Mouse (Mus musculus): Measurements from ENCODE around the gene Gpr84.

The Gpr84 gene

DNA sequence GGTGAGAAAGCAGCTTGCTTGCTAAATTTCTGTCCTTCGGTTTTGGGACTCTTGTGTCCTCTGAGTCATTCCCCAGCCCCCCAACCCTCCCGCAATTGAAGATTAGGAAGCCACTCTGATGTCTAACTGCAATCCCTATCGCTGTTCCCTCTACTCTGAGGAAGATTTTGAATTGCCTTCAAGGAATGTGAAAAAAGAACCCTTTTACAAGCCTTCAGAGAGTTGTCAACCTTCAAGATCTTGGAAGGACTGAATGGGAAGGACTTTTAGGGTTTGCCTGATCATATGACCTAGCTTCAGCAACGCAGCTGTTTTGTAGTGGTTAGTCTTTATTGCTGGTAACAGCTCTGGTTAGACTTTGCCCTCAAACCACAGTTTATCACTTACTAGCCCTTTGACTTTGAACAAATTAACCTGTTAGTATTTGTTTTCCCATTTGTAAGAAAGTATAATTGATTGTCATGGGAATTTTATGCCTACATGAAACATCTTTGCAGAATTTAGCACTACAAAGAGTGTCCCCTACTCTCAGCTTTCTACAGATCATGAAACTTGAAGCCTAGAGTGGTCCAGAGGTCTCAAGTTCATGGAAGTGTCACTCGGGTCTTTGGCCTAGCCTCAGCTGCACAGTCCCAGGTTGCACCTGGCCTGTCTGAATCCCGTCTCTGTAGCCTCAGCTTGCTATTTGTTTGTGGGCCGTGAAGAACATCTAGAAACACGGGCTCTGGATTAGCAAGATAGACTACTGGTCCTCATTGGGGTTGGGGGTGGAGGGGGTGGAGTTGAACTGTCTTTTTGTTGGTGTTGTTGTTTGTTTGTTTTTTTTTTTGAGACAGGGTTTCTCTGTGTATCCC, 4.4 kb downstream of the Gpr84 start:
- DNase-seq (ENCODE audit: low read depth, low spot score) = no peak

DNA sequence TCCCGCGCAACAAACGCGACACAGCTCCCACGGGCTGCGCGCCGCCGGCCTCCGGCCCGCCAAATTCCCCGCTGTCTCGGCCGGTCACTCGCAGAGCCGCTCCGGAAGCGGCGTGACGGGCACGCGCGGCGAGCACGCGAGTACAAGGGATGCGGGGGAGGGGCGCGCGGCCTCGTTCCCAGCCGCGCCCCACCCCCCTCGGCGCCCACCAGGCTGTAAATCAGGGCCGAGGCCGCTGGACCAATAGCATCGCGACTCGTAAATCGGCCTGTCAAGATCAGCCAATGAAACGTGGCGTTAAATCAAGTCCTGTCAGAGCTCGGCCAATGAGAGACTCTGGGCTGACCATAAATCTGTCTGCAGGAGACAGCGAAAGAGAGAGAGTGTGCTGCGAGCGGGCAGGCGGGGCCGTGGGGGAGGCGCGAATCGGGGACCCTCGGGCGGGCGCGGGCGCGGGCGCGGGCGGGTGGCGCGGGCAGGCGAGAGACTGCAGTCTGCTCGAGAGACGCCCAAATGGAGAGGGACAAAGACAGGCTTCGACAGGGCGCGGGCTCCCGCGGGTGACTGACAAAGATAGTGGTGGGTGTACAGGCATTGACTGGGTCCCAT, 5.2 kb downstream of the Gpr84 start:
- DNase-seq (ENCODE audit: low read depth, low spot score) = no peak

DNA sequence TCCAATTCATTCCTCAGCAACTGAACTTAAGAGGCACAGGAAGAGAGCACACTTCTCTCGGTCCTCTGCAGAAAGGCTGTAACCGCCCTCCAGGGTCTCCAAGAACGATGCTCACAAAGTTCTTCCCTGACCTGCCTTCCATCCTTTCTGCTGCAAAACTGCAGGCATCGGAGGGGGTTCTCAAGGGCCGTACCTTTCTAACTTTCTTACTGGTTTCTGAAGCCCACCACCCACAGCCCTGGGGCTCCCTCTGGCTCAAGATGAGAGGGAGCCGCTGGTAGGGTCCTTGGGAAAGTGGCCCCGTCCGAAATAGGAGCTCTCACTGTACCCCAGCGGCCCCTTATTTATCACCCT, 5.8 kb downstream of the Gpr84 start:
- DNase-seq (ENCODE audit: low read depth, low spot score) = no peak

DNA sequence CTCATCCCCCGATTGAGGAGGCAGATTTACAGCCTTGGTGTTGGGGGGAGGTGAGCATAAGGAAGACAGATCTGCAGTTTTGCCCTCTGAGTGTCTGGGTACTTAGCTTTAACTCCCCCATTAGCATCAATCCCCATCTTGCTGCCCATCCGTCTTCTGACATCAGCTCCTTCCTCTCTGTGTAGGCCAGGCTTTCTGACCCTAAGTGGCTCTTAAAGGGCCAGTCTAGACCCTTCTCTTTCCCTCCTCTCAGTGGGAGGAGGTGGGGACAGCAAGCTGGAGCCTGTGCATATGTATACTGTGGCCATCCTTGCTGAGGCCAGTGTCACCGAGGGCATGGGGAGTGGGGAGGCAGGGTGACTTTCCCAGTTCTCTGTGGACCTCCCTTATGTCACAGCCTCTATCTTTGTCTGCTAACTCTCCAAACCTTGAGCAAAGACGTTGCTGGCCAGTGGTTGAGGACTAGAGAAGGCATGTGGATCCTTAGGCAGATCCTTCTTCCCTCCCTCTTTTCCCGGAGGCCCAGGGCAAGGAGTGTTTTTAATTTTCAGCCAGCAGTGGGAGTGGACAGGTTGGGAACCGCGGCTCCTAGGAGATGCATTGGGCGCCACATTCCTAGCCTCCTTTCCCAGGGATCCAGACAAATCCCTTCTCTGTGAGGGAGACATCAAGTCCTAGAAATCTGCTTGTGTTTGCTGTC, 6.3 kb downstream of the Gpr84 start:
- no peak for DNase-seq (ENCODE audit: low read depth, low spot score)

DNA sequence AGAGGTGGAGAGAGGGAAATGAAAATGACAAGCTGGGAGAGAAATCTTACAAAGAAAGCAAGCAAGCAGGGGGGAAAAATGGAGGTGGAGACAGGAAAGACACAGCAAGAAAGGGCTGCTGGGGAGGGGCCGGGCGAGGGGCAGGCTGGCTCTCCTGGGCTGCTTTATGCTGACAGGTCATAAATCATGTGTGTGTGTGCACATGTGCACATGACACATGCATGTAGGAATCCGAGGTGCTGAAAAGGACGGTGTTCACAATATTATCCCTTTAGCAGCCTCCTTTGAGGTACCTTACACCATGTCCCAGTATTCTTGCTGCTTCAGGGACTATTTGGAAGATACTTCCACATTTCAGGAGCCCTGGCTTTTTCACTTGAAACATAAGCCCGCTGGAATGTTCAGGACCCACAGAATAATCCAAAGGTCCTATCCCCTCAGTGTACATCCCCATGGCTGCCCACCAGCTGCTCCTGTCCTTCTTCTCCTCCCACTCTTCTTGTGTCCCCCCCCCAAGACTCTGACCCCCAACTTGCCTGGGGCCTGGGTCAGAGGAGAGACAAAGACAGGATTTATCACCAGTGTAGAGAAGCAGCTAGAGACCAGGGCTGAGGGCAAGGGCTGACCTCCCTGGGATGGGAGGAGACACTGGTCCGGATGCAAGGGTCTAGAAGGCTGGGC, 7.9 kb downstream of the Gpr84 start:
- no peak for DNase-seq (ENCODE audit: low read depth, low spot score)

DNA sequence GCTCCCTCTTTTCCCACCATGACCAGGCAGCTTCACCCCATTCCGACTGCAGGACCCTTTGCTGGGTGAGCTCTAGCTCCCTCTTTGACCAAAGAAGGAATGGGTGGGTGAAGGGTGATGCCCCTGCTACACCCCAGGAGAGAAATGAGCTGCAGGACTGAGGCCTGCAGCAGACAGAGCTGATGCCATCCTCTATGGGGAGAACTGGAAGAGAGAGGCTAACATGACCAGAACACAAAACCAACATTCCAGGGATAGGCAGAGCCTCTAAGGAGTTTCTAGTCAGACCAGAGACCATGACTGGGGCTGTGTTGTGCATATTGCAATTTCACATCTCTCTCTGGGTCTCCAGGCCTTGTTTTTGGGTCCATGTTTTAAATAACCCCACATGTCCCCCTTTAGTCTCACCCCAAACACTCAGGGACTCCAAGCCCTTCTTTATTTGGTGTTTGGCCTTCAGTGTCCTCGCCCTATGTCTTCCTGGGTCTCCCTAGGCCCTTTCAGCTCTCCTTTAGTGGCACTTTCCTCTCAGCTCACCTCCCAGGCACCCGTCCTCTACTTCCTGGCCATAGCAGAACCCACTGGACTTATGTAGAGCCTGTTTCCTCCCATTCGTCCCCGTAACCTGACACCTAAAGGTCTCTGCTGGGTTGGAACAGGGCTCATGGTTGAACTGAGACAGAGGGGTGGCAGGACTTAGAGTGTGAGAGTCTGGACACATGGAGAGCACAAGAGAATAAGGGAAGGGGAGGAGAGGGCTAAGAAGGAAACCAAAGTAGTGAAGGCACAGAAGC, 8.7 kb downstream of the Gpr84 start:
- DNase-seq (ENCODE audit: low read depth, low spot score) = no peak

DNA sequence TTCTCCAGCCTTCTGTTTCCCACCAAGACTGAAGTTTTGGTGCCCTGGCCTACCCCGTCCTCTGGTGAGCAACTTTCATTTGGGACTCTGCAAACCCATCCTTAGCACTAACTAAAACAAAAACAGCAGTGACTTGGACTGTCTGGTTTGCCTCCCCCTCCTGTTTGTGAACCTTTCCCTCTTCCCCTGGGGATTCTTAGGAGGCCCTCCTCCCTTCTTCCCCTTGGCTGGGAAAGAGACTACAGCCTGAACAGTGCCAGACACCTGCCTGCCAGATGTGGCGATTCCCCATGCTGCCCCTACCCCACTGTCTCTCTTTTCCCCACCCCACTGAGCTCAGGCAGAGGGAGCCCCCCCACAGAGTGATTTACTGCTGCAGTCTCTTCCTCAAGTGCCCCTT, 9.4 kb downstream of the Gpr84 start:
- no peak for DNase-seq (ENCODE audit: low read depth, low spot score)

DNA sequence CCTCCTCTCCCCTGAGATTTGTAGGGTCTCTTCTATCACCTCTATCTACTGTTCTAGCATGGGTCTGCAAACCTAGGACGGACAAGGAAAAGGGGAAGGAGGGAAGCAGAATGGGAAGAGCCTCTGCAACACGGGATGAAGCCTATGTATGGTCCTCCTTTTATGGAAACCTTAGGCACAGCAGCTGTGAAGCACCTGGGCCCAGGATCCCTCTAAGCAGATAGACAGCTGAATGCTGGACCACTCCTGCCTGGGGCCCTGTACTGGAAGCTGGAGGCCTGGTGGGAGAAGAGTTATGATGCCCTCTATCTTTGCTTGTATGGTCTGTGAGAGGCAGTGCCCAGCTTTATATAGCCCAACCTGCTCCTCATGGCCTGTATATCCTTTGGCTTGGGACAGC, 9.9 kb downstream of the Gpr84 start:
- DNase-seq (ENCODE audit: low read depth, low spot score) = no peak

DNA sequence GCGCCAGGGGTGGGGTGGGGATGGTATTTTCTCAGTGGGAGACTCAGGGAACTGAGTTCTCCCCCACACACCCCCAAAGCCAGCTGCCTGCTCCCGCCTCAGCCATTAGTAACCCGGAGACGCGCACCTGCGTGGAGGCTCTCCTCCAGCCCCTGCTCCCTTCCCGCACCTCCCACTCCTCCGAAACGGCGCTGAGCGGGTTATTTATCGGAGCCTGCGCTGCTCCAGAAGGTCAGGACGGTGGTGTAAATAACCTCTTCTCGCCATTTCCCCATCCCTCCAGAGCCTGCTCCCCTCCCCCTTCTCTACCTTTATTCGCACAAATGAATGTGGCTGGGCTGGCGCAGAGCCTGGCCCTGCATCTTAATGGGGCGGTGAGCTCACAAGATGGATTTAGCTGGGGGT, 10.3 kb downstream of the Gpr84 start:
- DNase-seq (ENCODE audit: low read depth, low spot score) = no peak

DNA sequence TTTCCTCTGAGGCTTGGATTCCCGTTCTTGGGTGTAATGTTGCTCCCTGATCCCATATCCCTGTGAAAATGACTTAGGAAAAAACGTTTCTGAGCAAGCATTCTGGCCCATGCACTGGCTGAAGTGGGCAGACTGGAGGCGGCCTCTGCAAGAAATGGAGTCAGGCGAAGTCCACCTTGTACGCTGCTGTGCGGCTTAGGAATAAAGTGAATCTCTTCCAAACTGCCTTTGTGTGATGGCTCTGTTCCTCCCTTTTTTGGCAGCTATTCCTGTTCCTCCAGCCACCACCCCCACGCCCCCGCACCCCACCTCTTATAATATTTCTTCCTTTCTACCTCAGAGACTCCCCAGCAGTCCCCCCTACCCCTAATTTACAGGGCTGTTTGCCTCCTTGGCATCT, 10.8 kb downstream of the Gpr84 start:
- DNase-seq (ENCODE audit: low read depth, low spot score) = no peak

DNA sequence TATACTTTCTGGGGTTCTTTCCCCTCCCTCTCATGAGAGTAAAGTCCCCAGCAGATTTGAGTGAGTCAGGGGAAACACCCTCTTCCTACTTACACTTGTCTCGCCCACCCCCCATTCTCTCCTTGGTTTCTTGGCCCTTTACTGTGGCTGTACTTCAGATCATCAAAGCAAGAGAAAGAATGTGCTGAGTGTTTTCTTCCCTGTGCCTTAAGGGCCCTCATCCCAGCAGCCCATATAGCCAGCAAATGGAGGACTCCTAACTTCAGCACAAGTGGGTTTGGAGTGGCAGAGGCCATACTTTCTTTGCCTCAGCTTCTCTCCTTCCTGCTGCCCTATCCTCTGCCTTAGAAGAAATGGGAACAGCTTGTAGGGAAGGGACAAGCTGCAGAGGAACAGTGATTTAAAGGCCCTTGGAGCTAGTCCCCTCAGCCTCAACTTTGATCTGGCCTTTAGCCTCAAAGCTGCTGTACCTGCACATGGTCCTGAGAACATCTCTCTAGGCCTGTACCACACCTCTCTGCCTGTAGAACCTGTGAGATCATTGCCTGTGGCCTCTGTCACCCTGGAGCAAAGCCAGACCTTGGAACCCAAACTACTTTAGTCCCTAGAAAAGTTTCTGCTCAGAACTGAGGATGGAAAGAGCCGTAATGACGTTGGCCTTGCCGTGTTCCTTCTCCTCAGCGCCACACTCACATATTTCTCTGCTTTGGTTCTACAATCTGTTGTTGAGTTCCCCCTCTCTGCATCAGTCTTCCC, 11.4 kb downstream of the Gpr84 start:
- no peak for DNase-seq (ENCODE audit: low read depth, low spot score)

DNA sequence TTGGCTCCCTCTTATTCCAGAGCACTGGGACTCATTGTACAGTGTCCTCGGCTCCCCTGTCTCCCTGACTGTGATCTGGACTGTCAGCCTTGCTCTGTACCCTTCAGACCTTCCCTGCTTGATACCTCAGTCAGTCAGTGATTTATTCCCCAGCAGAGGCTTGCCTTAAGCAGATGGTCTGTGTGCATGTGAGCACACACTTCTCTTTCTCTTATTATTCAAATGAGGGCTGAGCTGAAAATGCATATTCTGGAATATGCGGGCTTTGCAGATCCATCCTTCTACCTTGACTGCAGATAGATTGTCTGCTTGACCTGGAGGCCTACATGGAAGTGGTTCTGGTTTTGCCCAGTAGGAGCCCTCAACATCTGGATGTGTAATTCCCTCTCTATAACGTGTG, 12.4 kb downstream of the Gpr84 start:
- no peak for DNase-seq (ENCODE audit: low read depth, low spot score)

DNA sequence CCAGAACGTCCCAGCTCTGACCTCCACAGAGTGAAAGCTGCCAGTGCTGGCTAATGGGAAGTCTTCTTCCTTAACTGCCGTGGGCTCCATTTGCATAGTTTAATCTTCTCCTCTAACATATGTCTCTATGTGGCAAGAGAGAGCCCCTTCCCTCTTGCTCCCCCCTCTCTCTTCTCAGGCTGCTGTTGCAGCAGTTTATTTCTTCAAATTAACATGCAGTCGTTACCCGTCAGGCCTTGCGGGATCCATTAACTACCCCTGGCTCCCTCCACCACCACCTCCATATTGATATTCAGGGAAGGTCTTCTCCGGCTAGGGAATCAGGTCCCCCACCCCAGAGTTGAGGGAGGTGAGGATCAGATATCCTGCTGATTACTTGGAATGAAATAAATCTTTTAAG, 13.1 kb downstream of the Gpr84 start:
- no peak for DNase-seq (ENCODE audit: low read depth, low spot score)

DNA sequence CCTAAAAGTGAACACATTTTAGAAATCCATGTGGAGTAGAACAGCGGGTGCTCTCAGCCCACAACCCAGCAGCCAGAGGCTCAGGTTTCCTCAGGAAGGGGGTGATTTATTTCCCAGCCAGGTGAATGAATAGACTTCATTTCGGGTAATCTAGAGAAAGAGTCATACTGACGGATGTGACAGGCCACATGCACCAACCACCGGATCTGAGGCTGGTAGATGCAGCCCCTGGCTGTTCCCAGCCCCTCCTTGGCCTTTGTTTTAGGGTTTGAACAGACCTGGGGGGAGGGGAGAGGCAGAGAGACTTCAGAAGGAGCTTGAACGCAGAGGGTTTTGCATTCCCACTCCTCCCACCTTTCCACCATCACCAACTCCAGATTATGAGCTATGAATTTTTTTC, 14.6 kb downstream of the Gpr84 start:
- DNase-seq (ENCODE audit: low read depth, low spot score) = no peak

DNA sequence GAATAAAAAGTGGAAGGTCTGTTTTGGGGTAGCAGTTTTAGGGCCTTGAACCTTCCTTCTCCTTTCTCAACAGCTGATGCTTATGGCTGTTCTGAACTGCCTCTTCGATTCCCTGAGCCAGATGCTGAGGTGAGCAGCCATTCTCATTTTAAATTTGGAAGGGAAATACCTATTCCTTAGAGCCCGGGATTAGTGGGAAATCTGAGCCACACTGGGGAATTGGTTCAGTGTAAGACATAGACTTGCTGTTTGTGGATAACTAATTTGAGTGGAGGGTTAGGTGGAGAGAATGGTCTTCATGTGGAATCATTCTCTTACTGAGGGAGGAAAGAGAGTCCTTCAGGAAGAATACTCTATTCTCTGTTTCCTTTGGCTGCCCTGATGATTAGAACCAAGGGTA, 15.8 kb downstream of the Gpr84 start:
- no peak for DNase-seq (ENCODE audit: low read depth, low spot score)

DNA sequence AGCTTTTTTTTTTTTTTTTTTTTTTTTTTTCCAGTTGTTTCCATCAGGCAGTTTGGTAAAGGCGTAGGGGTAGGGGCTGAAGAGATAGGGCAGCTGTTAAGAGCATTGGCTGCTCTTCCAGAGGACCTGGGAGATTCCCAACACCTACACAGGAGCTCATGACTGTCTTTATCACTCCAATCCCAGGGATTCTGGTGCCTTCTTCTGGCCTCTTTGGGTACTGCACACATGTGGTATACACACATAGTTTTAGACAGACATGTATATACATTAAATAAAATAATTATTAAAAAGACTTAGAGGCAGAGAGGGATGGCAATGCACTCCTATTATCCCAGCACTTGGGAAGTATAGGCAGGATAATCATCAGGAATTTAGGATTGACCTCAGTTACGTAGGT, 17.0 kb downstream of the Gpr84 start:
- DNase-seq (ENCODE audit: low read depth, low spot score) = no peak

DNA sequence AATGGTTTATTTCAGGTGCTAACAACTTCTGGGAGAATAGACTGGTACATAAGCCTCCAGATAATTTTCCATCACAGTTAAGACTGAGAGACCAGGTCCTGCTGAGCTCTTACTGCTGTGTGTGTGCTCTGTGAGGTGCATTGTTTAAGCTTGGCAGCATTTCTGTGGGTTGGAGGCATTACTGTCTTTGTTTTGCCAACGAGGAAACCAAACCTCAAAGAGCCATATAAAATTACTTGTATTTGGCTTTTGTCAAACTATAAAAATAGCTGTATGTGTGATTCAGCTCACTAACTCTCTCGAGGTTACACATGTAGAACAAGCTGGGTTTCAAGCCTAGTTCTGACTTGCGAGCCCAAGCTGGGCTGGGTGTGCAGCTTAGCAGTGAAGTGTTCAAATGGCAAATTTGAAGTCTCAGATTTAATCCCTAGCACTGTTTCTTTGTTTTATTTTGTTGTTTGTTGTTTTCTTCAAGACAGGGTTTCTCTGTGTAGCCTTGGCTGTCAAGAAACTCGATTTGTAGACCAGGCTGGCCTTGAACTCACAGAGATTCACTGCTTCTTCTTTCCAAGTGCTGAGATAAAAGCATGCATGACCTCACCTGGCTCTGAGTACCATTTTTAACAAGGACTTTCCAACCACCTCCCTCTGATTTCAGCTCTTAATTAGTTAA, 17.6 kb downstream of the Gpr84 start:
- no peak for DNase-seq (ENCODE audit: low read depth, low spot score)

DNA sequence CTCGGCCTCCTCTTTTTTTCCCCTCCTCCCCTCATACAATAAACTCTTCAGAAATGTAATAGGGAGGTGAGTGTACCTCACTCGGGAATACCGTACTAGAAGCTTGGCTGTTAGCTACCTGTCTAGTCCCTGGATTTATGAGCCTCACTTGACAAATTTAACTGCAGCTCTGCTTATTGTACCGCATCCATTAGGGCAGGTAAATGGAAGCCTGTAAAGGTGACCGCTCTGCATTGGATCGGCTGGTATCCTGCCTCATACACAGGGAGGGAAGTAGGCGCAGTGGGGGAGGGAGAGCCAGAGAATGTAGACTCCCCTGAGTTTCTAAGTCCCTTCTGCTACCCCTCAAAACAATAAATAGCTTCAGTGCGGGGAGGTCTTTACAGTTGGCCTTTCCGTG, 19.6 kb downstream of the Gpr84 start:
- DNase-seq (ENCODE audit: low read depth, low spot score) = no peak

DNA sequence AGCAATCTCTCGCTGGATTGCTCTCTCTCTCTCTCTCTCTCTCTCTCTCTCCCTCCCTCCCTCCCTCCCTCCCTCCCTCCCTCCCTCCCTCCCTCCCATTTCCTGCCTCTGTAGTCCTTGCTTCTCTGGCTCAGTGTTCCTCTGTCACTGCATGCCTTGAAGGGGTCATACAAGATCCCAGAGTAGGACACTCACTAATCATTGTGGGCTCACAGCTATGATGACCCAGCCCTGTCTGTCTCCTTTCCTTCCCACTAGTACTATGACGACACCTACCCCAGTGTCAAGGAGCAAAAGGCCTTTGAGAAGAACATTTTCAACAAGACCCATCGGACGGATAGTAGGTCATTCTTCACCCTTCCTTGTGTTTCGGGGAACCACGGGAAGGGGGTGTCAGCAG, 20.0 kb downstream of the Gpr84 start:
- no peak for DNase-seq (ENCODE audit: low read depth, low spot score)

DNA sequence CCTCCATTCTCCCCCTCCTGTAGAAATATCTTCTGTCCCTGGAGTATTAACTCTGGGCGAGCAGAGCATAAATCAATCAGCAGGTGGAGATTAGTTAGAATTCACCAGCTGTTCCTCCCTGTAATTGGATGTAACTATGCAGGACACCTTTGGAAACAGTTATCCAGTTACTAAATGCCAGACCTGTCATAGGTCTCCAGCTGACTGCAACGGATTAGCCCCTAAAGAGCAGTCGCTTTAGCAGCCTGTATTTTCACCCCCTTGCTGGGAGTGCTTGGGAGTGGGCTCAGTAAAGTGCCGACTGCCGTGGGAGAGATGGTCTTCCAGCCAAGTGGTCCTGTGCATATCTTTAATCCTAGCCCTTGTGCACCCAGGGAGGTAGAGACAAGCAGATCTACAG, 20.8 kb downstream of the Gpr84 start:
- DNase-seq (ENCODE audit: low read depth, low spot score) = no peak

All from c-Kit-negative CD71-positive TER-119-positive erythroid progenitor cells, embryonic 14.5 days (primary cell).